Mouse (Mus musculus) cerebellum, adult 9-11 months (tissue): ENCODE data around the gene Thoc5.

ENCODE experiments used
- DNase-seq: peaks from one replicate; pipeline ENCODE4 v3.0.0; 2022

Thoc5 gene

GRCm38 (mm10) chr11:4916068-4916467 lies 20.9 kb downstream of the Thoc5 start:
- DNase-seq, result peak; percentile 35

- DNase-seq, result peak; percentile 25
These were observed 26.2 kb downstream of the Thoc5 start for GRCm38 (mm10) chr11:4921281-4921680.

GRCm38 (mm10) chr11:4921751-4922150 lies 26.6 kb downstream of the Thoc5 start:
- no peak for DNase-seq

- DNase-seq, result no peak
These were observed 32.1 kb downstream of the Thoc5 start for GRCm38 (mm10) chr11:4927224-4927623.

GRCm38 (mm10) chr11:4931009-4931601 lies 36.0 kb downstream of the Thoc5 start:
- no peak for DNase-seq

- no peak for DNase-seq
These were observed 41.1 kb downstream of the Thoc5 start for GRCm38 (mm10) chr11:4936243-4936642.

- DNase-seq, result no peak
These were observed 51.4 kb downstream of the Thoc5 start for GRCm38 (mm10) chr11:4946530-4946929.

- DNase-seq, result peak; percentile 55
These were observed 52.1 kb downstream of the Thoc5 start for GRCm38 (mm10) chr11:4946947-4947812.

GRCm38 (mm10) chr11:4947813-4948174 lies 52.7 kb downstream of the Thoc5 start, which contains the start of gene Nefh:
Gene Nefh (minus strand): TSS chr11:4948064.
- peak; percentile 29 for DNase-seq

- no peak for DNase-seq
These were observed 53.7 kb downstream of the Thoc5 start for GRCm38 (mm10) chr11:4948792-4949191.

- no peak for DNase-seq
These were observed 54.3 kb downstream of the Thoc5 start for GRCm38 (mm10) chr11:4949256-4950044.

- no peak for DNase-seq
These were observed 58.3 kb downstream of the Thoc5 start for GRCm38 (mm10) chr11:4953401-4953800.

- DNase-seq, result no peak
These were observed 58.8 kb downstream of the Thoc5 start for GRCm38 (mm10) chr11:4953918-4954317.

- DNase-seq, result no peak
These were observed 68.1 kb downstream of the Thoc5 start for GRCm38 (mm10) chr11:4963099-4963808.

GRCm38 (mm10) chr11:4966325-4966724 lies 71.2 kb downstream of the Thoc5 start:
- DNase-seq, result no peak

- no peak for DNase-seq
These were observed 71.8 kb downstream of the Thoc5 start for GRCm38 (mm10) chr11:4966888-4967287.

- no peak for DNase-seq
These were observed 72.4 kb downstream of the Thoc5 start for GRCm38 (mm10) chr11:4967549-4967948.

- peak; percentile 77 for DNase-seq
These were observed 73.3 kb downstream of the Thoc5 start for GRCm38 (mm10) chr11:4968376-4968775.

- DNase-seq, result peak; percentile 42
These were observed 78.1 kb downstream of the Thoc5 start for GRCm38 (mm10) chr11:4972967-4973870.

- DNase-seq, result no peak
These were observed 78.7 kb downstream of the Thoc5 start for GRCm38 (mm10) chr11:4973871-4974256.

- no peak for DNase-seq
These were observed 79.4 kb downstream of the Thoc5 start for GRCm38 (mm10) chr11:4974376-4975122.
